Mouse (Mus musculus): ENCODE measurements around the gene Rexo1. TPM values are rescaled to one million over a fixed set of nuclear protein-coding genes. Genes with fewer than 3 reads are reported as not detected.
A peak's percentile ranks its signal among the peaks of the same experiment; 100 is the strongest.

Rexo1 gene
- polyA plus RNA-seq, 1 experiment from 2014 or later = 23.6 TPM

DNA sequence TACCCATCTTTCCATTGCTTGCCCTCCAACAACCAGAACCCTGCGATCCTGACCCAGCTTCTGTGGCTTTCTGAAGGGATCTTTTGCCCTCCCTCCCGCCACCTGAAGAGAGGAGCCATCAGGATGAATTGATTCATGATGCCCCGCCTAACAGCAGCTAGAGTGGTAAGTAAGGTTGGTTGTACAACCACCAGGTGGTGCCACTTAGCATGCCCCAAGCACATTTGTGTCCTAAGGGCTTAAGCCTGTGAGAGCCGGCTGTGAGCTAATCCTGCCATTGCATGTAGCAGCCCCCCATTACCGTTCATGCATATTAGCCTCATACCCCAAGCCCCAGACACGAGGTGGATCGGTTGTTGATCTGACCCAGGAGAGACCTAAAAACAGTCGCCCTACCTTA is 17.6 kb upstream of the Rexo1 start:
- 9% methylated on average over 8 of the region's 8 CpGs for WGBS
- peaks cover 32% of the 10 kb centered on the region for H3K4me1 ChIP-seq (replicated peaks)
- H3K36me3 ChIP-seq = peaks cover 9% of the 10 kb centered on the region; the same call in 1 of the 2 replicates
- peak overlapping the region; percentile 93 for H3K27ac ChIP-seq
- 0 out of 2 replicates have a peak, but pooled peaks have one; percentile 30 for ATAC-seq
- peak overlapping the region; percentile 61; the same call in 1 of the 2 replicates for H3K9ac ChIP-seq
- no peaks in the 10 kb centered on the region for H3K9me3 ChIP-seq
- H3K27me3 ChIP-seq (replicated peaks) = no peaks in the 10 kb centered on the region
- H3K4me2 ChIP-seq (replicated peaks) = peak overlapping the region; percentile 94
- peak overlapping the region; percentile 89; the same call in 1 of the 2 replicates for H3K4me3 ChIP-seq (replicated peaks)

DNA sequence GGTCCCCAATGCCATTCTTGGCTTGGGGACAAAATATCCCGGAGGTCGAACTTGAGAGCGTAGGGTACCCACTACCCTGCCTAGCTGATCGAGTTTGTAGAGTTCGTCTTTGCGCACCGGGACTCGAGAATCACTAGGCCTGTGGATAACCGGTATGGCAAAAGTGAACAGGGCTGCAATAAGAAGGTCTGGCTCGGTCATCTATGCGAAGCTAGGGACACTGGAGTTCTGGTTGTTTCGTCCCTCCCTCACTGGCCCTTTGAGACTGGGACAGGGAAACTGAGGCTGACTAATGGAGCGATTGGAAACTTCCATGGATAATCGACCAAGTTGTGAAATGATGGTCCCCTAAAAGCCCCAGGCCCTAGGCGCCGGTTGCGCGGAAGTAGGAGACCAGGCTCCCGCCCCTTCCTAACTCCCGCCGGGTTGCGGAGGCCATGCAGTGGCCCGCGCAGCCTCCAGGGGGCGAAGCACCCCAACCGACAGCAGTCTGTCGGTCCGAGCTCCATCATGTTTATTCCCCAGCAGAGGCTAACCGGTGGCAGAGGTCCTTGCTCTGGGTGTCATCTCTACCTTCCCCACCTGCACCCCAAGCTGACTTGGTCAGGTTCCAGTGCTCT is 16.9 kb upstream of the Rexo1 start:
- Histone ChIP-seq H3K4me2 (replicated peaks) (peak overlapping the region; percentile 94), H3K4me1 (replicated peaks) (peaks cover 37% of the 10 kb centered on the region), H3K4me3 (replicated peaks) (peak overlapping the region; percentile 89), H3K27me3 (replicated peaks) (no peaks in the 10 kb centered on the region), H3K9me3 (no peaks in the 10 kb centered on the region), H3K9ac (peak overlapping the region; percentile 61), H3K36me3 (peaks cover 2% of the 10 kb centered on the region; the same call in 1 of the 2 replicates), H3K27ac (peak overlapping the region; percentile 93)
- under 1% methylated on average over 29 of the region's 29 CpGs for WGBS
- peak; percentile 60 for ATAC-seq

DNA sequence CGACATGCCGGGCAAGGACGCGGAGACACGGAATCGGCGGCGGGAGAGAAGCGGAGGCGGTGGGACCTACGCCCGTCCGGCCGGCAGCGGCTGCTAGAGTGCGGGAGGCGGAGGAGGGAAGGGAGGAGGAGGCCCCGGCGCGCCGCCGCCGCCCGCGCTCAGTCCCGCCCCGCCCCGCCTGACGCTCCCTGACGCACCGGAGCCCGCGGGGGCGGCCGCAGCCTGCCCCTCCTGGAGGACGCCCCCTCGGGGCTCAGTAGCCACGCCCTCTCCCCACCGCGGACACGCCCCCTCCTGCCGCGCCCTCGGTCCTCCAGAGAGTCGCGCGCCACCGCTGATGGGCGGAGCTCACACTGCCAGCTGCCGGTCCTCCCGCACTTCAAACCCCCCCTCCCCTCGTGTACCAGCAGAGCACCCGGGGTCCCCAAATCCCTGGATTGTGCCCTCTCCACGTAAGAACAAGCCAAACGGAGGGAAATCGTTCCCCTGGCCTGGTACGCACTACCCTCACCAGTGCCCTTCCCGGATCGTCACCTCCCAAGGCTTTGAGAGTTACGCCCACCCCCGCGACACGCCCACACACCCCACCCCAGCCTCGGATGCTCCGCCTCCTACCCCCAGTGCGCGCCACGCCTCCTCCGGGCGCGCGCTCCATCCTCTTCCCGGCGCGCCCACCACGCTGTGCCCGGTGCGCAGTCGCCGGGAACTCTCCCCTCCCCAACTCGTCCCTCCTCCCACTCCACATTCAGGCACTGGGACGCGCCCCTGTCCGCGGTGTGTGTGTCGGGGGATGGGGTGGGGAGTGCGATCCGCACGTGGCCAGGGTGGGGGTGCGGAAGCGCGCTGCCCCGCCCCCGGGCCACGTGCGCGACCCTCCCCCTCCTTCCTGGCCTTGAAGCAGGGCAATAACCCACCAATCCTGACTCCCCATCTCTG is 16.1 kb upstream of the Rexo1 start, which contains the start of gene Klf16:
Gene Klf16 (minus strand): TSS at position 127 of the 936 bp plus-strand sequence.
- Histone ChIP-seq H3K9me3 (no peaks in the 10 kb centered on the region), H3K27me3 (replicated peaks) (no peaks in the 10 kb centered on the region), H3K4me1 (replicated peaks) (peaks cover 43% of the 10 kb centered on the region), H3K27ac (peak within 1 kb of the TSS; percentile 93), H3K4me3 (replicated peaks) (peak within 1 kb of the TSS; percentile 89), H3K36me3 (no peaks in the 10 kb centered on the region), H3K9ac (peak within 1 kb of the TSS; percentile 72), H3K4me2 (replicated peaks) (peak within 1 kb of the TSS; percentile 94)
- ATAC-seq = peak; percentile 89
- WGBS = under 1% methylated on average over 87 of the region's 97 CpGs

DNA sequence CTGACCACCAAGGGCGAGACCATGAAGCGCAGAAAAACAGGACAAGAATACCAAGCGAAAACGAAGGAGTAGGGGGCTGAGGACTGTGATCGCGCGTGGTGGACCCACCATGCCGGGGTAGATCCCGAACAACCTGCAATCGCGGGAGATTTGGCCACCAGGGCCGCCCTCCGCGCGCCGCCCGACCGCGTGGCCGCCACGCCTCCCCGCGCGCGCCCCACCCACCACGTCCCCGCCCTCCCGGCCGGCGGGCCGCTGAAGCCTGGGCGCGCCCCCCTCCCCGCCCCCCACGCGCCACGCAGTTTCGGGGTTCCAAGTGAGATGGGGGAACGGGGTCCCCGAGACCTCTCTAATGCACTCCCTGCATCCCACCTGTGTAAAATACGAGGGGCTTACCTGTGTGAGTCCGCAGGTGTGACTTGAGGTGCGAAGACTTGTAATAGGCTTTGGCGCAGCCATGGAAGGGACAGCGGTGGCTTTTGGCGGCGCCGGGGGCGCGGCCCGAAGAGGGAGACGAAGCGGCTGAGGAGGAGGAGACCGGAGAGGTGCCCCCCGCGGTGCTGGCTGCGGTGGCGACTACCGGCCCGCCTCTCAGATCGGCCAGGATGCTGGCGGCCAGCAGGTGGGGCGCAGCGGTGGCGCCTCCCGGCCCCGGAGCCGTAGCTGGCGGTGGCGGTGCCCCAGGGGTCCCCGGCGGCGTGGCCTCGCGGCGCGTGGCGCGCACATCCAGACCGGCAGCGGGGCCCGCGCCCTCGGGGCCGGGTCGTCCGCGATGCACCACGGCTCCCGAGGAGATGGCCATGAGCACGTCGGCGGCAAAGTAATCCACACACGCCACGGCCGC is 15.2 kb upstream of the Rexo1 start:
- no peaks in the 10 kb centered on the region for H3K9me3 ChIP-seq
- ATAC-seq = peak; percentile 11
- under 1% methylated on average over 88 of the region's 96 CpGs for WGBS
- H3K4me3 ChIP-seq (replicated peaks) = peak overlapping the region; percentile 89
- no peaks in the 10 kb centered on the region for H3K36me3 ChIP-seq
- H3K4me1 ChIP-seq (replicated peaks) = peaks cover 50% of the 10 kb centered on the region
- H3K4me2 ChIP-seq (replicated peaks) = peak overlapping the region; percentile 94
- H3K27ac ChIP-seq = peak overlapping the region; percentile 93
- no peaks in the 10 kb centered on the region for H3K27me3 ChIP-seq (replicated peaks)
- H3K9ac ChIP-seq = peak overlapping the region; percentile 72

DNA sequence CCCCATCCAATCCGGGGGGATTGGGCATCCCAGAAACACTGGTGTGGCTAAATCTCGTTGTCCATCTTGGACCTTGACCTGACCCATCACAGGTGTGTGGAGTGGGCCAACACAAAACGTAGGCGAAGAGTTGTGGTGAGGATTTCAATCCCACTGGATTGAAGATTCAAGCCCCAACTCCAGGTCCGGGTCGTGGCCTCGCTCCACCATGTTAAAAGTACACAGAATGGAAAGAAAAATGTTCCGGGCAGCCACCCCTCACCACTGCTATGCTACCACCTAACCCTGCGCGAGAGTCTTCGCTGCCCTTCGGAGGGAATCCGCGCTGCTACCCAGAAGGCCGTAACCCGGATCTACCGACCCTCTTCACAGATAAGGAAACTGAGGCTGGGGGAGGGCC is 14.6 kb upstream of the Rexo1 start:
- Histone ChIP-seq H3K9ac (peak overlapping the region; percentile 72), H3K4me1 (replicated peaks) (peaks cover 56% of the 10 kb centered on the region), H3K27me3 (replicated peaks) (no peaks in the 10 kb centered on the region), H3K9me3 (no peaks in the 10 kb centered on the region), H3K27ac (no peak overlapping the region), H3K4me2 (replicated peaks) (peak overlapping the region; percentile 94), H3K36me3 (no peaks in the 10 kb centered on the region), H3K4me3 (replicated peaks) (peak overlapping the region; percentile 89)
- no peak for ATAC-seq
- 11% methylated on average over 17 of the region's 17 CpGs for WGBS

DNA sequence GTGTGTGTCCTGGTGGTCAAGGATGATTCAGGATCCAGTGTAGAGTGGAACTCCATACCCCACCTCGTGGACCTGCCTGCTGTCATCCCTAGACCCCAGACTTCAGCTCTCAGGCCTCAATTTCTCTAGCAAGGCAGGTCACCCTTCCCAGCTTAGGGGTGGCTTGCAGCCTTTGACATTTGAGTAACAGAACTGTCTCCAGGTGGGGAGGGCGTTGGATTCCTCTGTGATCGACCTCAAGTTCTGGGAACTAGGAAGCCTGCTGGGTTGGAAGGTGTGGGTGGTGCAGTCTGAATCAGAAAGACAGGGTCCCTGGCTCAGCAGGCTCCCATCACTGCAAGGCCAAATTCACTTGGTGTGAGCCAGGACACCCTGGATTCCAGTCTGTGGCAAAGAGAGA is 13.5 kb upstream of the Rexo1 start:
- Histone ChIP-seq H3K4me2 (replicated peaks) (peak overlapping the region; percentile 94; the same call in 1 of the 2 replicates), H3K4me3 (replicated peaks) (no peak overlapping the region), H3K27me3 (replicated peaks) (no peaks in the 10 kb centered on the region)

DNA sequence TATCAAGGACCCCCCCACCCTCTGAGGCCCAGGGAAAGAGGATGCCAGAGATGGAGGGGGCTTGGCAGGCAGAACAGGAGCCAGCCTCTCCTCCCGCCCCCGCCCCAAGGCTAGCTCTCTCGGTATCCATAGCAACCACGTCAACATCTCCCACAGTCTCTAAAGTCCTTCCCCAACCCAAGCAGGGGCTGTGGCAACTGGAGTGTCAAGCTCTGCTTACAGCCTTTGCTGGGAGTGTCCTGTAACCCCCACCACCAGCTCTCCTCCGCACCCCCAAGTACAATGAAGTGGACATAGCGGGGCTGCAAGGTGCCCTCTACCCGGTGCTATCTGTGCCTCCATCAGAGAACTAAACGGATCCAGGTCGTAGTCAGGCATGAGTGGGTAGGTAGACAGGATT is 12.6 kb upstream of the Rexo1 start:
- Histone ChIP-seq H3K4me1 (replicated peaks) (peaks cover 67% of the 10 kb centered on the region), H3K9me3 (no peaks in the 10 kb centered on the region), H3K27ac (no peak overlapping the region), H3K4me3 (replicated peaks) (no peak overlapping the region), H3K27me3 (replicated peaks) (no peaks in the 10 kb centered on the region), H3K4me2 (replicated peaks) (no peak overlapping the region), H3K9ac (no peak overlapping the region), H3K36me3 (no peaks in the 10 kb centered on the region)
- WGBS = 49% methylated on average over 9 of the region's 9 CpGs
- ATAC-seq = no peak

More for the DNA sequence above, 13.5 kb upstream of the Rexo1 start:
- H3K9ac ChIP-seq = peak overlapping the region; percentile 72
- no peak for ATAC-seq
- no peak overlapping the region for H3K27ac ChIP-seq
- WGBS = 81% methylated on average over 3 of the region's 3 CpGs
- H3K4me1 ChIP-seq (replicated peaks) = peaks cover 66% of the 10 kb centered on the region
- no peaks in the 10 kb centered on the region for H3K9me3 ChIP-seq
- H3K36me3 ChIP-seq = no peaks in the 10 kb centered on the region

DNA sequence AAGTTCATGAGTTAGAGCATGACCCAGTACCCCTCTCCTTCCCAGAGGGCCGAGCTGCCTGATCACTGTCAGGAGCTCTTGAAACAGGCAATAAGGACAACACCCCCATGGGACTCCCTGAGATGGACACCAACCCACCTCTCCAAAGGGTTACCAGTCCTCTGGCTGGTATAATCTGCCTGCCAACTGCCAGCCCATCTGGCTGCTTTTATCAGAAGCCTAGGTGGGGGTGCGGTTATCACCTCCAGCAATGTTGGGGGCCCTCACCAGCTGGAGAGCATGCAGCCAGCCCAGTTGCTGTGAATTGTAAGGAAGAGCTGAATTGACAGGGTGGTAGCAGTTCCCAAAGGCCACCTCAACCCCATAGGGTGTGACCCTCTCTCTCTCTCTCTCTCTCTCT is 11.1 kb upstream of the Rexo1 start:
- Histone ChIP-seq H3K4me3 (replicated peaks) (no peak overlapping the region), H3K27ac (no peak overlapping the region), H3K9me3 (no peaks in the 10 kb centered on the region), H3K9ac (no peak overlapping the region), H3K4me1 (replicated peaks) (peaks cover 62% of the 10 kb centered on the region), H3K4me2 (replicated peaks) (no peak overlapping the region), H3K27me3 (replicated peaks) (no peaks in the 10 kb centered on the region), H3K36me3 (0 out of 2 replicates have a peak, but pooled peaks cover 2% of the 10 kb centered on the region)
- no peak for ATAC-seq
- 89% methylated on average over 2 of the region's 2 CpGs for WGBS

DNA sequence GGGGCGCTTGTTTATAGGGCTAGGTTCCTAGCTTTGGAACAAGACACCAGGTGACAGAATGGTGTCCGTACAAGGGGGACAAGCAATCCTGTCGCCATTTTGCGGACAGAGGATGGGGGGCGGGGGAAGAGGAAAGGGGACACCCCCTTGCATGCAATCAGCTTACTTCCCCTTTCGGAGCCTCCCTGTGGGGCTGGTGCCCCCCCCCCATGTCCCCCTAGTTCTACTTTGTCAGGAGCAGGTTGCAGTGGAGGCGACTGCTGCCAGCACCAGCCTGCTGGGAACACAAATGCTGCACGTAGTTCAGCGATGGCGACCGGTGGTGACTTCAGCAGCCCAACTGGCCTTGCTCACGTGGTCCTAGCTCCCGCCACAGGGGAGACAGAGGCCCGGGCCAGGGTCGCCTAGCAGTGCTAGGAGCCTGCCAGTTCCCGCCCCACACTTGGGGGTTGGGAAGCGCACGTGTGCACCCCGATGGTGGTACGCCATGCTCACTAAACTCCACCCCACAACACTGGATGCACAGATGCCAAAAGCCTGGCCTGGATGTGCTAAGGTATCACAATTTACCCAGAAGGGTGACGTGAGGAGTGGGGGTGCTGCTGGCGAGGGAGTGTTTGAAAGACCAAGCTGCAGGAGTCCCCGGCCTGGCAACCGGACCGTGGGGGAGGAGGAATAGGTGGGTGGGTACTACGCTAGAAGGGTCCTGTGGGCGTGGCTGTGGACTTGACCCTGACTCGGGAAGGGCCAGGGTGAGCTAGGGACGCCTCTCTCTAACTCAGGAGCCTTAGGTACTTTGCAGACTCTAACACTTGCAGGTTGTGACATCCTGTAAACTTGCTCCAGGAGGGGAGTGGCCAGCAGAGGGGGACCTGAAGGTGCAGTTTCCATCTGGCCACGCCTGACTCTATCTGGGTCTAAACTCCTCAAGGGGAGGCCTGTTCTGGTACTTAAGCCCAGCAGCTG is 9.8 kb upstream of the Rexo1 start:
- no peaks in the 10 kb centered on the region for H3K27me3 ChIP-seq (replicated peaks)
- peak overlapping the region; percentile 38; the same call in 1 of the 2 replicates for H3K27ac ChIP-seq
- no peaks in the 10 kb centered on the region for H3K9me3 ChIP-seq
- H3K36me3 ChIP-seq = 0 out of 2 replicates have a peak, but pooled peaks cover 2% of the 10 kb centered on the region
- peak; percentile 11 for ATAC-seq
- WGBS = 24% methylated on average over 30 of the region's 30 CpGs
- peak overlapping the region; percentile 38 for H3K9ac ChIP-seq
- 0 out of 2 replicates have a peak overlapping the region, but pooled peaks have one; percentile 7 for H3K4me3 ChIP-seq (replicated peaks)
- H3K4me1 ChIP-seq (replicated peaks) = peaks cover 67% of the 10 kb centered on the region
- H3K4me2 ChIP-seq (replicated peaks) = peak overlapping the region; percentile 46

DNA sequence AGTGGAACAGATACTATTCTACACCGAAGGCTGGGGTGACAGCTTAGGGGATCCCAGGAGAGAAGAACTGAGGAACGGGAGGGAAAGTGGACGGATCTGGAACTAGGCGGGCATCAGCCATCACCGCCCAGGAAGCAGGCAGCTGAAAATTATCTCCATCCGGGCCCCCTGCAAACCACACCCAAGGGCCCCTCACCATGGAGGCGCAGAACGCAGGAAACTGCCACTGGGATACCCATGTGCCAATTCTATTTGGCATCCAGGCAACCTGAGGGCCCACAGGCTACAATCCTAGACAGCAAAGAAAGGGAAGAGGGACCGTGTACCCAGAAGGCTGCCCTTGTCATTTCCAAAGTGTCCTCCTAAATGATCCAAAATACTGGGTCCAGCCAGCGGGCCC is 9.1 kb upstream of the Rexo1 start:
- no peaks in the 10 kb centered on the region for H3K27me3 ChIP-seq (replicated peaks)
- H3K9me3 ChIP-seq = no peaks in the 10 kb centered on the region
- 82% methylated on average over 10 of the region's 10 CpGs for WGBS
- peak overlapping the region; percentile 46 for H3K4me2 ChIP-seq (replicated peaks)
- H3K9ac ChIP-seq = peak overlapping the region; percentile 38; the same call in 1 of the 2 replicates
- H3K27ac ChIP-seq = no peak overlapping the region
- no peak for ATAC-seq
- peaks cover 60% of the 10 kb centered on the region for H3K4me1 ChIP-seq (replicated peaks)
- H3K36me3 ChIP-seq = 0 out of 2 replicates have a peak, but pooled peaks cover 2% of the 10 kb centered on the region
- H3K4me3 ChIP-seq (replicated peaks) = no peak overlapping the region

Measured in intestine, embryonic 15.5 days (tissue).